12 mouse cellular contexts compared by ENCODE assay signal in the genomic region with DNA sequence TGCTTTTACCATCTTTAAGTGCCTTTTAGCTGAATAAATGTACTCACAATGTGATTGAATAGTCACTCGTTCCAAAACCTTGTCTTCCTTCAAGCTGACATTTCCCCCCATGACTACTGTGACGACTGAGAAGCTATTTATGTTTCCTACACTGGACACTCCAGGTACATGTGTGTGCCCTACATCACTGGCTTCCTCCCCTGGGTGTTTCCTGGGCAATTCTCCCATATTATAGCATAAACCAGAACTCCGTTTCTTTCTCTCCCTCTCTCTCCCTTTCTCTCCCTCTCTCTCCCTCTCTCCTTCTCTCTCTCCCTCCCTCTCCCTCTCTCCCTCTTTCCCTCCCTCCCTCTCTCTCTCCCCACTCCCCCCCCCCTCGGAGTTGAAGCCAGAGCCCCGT. TPM values are rescaled to one million over a fixed set of nuclear protein-coding genes. Genes with fewer than 3 reads are reported as not detected.
DNase-seq lines count a peak whose midpoint lies in the region; ATAC-seq and TF ChIP-seq lines count a peak whose summit lies in the region.
"Had no signal": no experiment of that assay in that cellular context is flagged by ENCODE, and none has a peak within 500 bp of the region (broad histone marks: within the 10 kb centered on the region; RNA-seq: fewer than 3 reads in every experiment).

No protein-coding gene starts in this region.

- no peaks in the 10 kb centered on the region for H3K9me3 ChIP-seq in forebrain, embryonic 12.5 days
- no peaks in the 10 kb centered on the region for H3K9me3 ChIP-seq in forebrain, embryonic 14.5 days (replicated peaks; ENCODE audit: control insufficient read depth, low read length)
- H3K9me3 ChIP-seq in kidney, embryonic 16.5 days (ENCODE audit: low read length): no peaks in the 10 kb centered on the region
- no peaks in the 10 kb centered on the region for H3K9me3 ChIP-seq in intestine, postnatal 0 days (ENCODE audit: control insufficient read depth)
- H3K9me3 ChIP-seq: midbrain, embryonic 13.5 days had no signal

- H3K27ac ChIP-seq in forebrain, embryonic 12.5 days: no peak overlapping the region
- no peak overlapping the region for H3K27ac ChIP-seq in forebrain, embryonic 14.5 days (ENCODE audit: low read depth, low read length)
- peak overlapping the region; percentile 70 for H3K27ac ChIP-seq in kidney, embryonic 16.5 days (ENCODE audit: low read length)
- H3K27ac ChIP-seq in brown adipose tissue, adult 24 weeks (replicated peaks; ENCODE audit: low read depth, low read length): peak overlapping the region; percentile 99
- H3K27ac ChIP-seq in intestine, postnatal 0 days (ENCODE audit: low read depth, low read length): peak overlapping the region; percentile 10; the same call in 1 of the 2 replicates
- H3K27ac ChIP-seq: midbrain, embryonic 13.5 days had no signal

- H3K9ac ChIP-seq in forebrain, embryonic 12.5 days: 0 out of 2 replicates have a peak overlapping the region, but pooled peaks have one; percentile 12
- no peak overlapping the region for H3K9ac ChIP-seq in forebrain, embryonic 14.5 days (ENCODE audit: low read length)
- peak overlapping the region; percentile 25; the same call in 1 of the 2 replicates for H3K9ac ChIP-seq in kidney, embryonic 16.5 days (replicated peaks; ENCODE audit: low read length)
- H3K9ac ChIP-seq in intestine, postnatal 0 days (ENCODE audit: low read depth, low read length): no peak overlapping the region
- H3K9ac ChIP-seq: midbrain, embryonic 13.5 days had no signal

- ATAC-seq in forebrain, embryonic 12.5 days (ENCODE audit: low FRiP score): no peak
- ATAC-seq in forebrain, embryonic 14.5 days: no peak
- no peak for ATAC-seq in kidney, embryonic 16.5 days (ENCODE audit: low FRiP score, low TSS enrichment)
- ATAC-seq in intestine, postnatal 0 days: no peak

- no peak overlapping the region for H3K4me3 ChIP-seq in forebrain, embryonic 12.5 days (replicated peaks)
- H3K4me3 ChIP-seq in forebrain, embryonic 14.5 days (ENCODE audit: low read depth, low read length): no peak overlapping the region
- H3K4me3 ChIP-seq in kidney, embryonic 16.5 days (ENCODE audit: low read length): no peak overlapping the region
- no peak overlapping the region for H3K4me3 ChIP-seq in brown adipose tissue, adult 24 weeks (ENCODE audit: insufficient read depth, low read depth, low read length)
- H3K4me3 ChIP-seq in intestine, postnatal 0 days (ENCODE audit: low read depth, low read length): no peak overlapping the region
- H3K4me3 ChIP-seq: midbrain, embryonic 13.5 days had no signal

- no peak overlapping the region for H3K4me2 ChIP-seq in forebrain, embryonic 12.5 days
- no peak overlapping the region for H3K4me2 ChIP-seq in forebrain, embryonic 14.5 days (ENCODE audit: low read length)
- no peak overlapping the region for H3K4me2 ChIP-seq in kidney, embryonic 16.5 days (replicated peaks; ENCODE audit: low read depth, low read length)
- no peak overlapping the region for H3K4me2 ChIP-seq in intestine, postnatal 0 days (replicated peaks; ENCODE audit: low read depth)
- H3K4me2 ChIP-seq: midbrain, embryonic 13.5 days had no signal

- peaks cover 3% of the 10 kb centered on the region; the same call in 1 of the 2 replicates for H3K27me3 ChIP-seq in forebrain, embryonic 12.5 days
- no peaks in the 10 kb centered on the region for H3K27me3 ChIP-seq in forebrain, embryonic 14.5 days (replicated peaks; ENCODE audit: control insufficient read depth, insufficient read depth, low read length)
- H3K27me3 ChIP-seq in kidney, embryonic 16.5 days (ENCODE audit: insufficient read depth, low read length): no peaks in the 10 kb centered on the region
- no peaks in the 10 kb centered on the region for H3K27me3 ChIP-seq in intestine, postnatal 0 days (replicated peaks; ENCODE audit: control insufficient read depth, insufficient read depth, low read length)
- H3K27me3 ChIP-seq: midbrain, embryonic 13.5 days had no signal

- peaks cover 25% of the 10 kb centered on the region for H3K4me1 ChIP-seq in forebrain, embryonic 12.5 days
- H3K4me1 ChIP-seq in forebrain, embryonic 14.5 days (ENCODE audit: control insufficient read depth, insufficient read depth, low read length): peaks cover 12% of the 10 kb centered on the region
- peaks cover 19% of the 10 kb centered on the region for H3K4me1 ChIP-seq in kidney, embryonic 16.5 days (ENCODE audit: insufficient read depth, low read length)
- H3K4me1 ChIP-seq in brown adipose tissue, adult 24 weeks (ENCODE audit: control insufficient read depth, insufficient read depth, insufficient read length, low read length): peaks cover 38% of the 10 kb centered on the region
- no peaks in the 10 kb centered on the region for H3K4me1 ChIP-seq in intestine, postnatal 0 days (replicated peaks; ENCODE audit: control insufficient read depth, insufficient read depth, low read length)

- WGBS in forebrain, embryonic 12.5 days: 33% methylated on average over 5 of the region's 5 CpGs
- 30% methylated on average over 5 of the region's 5 CpGs for WGBS in forebrain, embryonic 14.5 days
- WGBS in kidney, embryonic 16.5 days: 20% methylated on average over 5 of the region's 5 CpGs
- 29% methylated on average over 5 of the region's 5 CpGs for WGBS in intestine, postnatal 0 days

- H3K36me3 ChIP-seq in forebrain, embryonic 12.5 days (replicated peaks): no peaks in the 10 kb centered on the region
- no peaks in the 10 kb centered on the region for H3K36me3 ChIP-seq in forebrain, embryonic 14.5 days (ENCODE audit: control insufficient read depth, insufficient read depth, low read length)
- H3K36me3 ChIP-seq in kidney, embryonic 16.5 days (ENCODE audit: insufficient read depth, low read length): no peaks in the 10 kb centered on the region
- H3K36me3 ChIP-seq in intestine, postnatal 0 days (ENCODE audit: control insufficient read depth, insufficient read depth): no peaks in the 10 kb centered on the region
- H3K36me3 ChIP-seq: midbrain, embryonic 13.5 days had no signal

- no peak for TF ChIP-seq CTCF in intestine, postnatal 0 days (IDR thresholded peaks at IDR 0.05; ENCODE audit: low read depth)

- DNase-seq in forebrain, embryonic 14.5 days (ENCODE audit: low spot score): no peak
- DNase-seq in kidney, postnatal 4 days: no peak
- DNase-seq in urinary bladder, postnatal 14 days (ENCODE audit: low spot score): no peak
- DNase-seq in adrenal gland, adult 18-20 months (ENCODE audit: low spot score in 2 of 2): no peak
- DNase-seq: cerebellum, adult 9-11 months had no signal

RNA-seq across cellular contexts. Expression of gene Egfl7, which starts 6.0 kb away (rescaled TPM):
- 47.9 and 54.9 TPM in 2 replicates for polyA plus RNA-seq in forebrain, embryonic 12.5 days (2016; fragmentation: Nextera tagmentation; extraction: Ambion mirVana)
- 52.5 and 52.8 TPM in 2 replicates for polyA plus RNA-seq in forebrain, embryonic 14.5 days (2014; fragmentation: Nextera tagmentation; extraction: Ambion mirVana)
- 257 and 266 TPM in 2 replicates for polyA plus RNA-seq in kidney, embryonic 16.5 days (2015; fragmentation: Nextera tagmentation; extraction: Ambion mirVana)
- polyA plus RNA-seq in brown adipose tissue, adult 24 weeks (2012; ENCODE audit: insufficient read depth, insufficient read length, missing spikeins): 75.5 and 80.4 TPM in 2 replicates
- polyA plus RNA-seq in intestine, postnatal 0 days (2015; fragmentation: Nextera tagmentation; extraction: Ambion mirVana): 54.4 and 65.2 TPM in 2 replicates
- 100 to 1,000 TPM in 1 of 2 experiments, 10 to 100 TPM in 1; 97.9 to 102 TPM for total RNA-seq in adrenal gland, adult 18-20 months (2021)

RNA-seq across cellular contexts. Expression of gene Gm20532, which starts 12.6 kb away (rescaled TPM):
- polyA plus RNA-seq in forebrain, embryonic 12.5 days (2016; fragmentation: Nextera tagmentation; extraction: Ambion mirVana): not detected in 2 replicates
- not detected in 2 replicates for polyA plus RNA-seq in forebrain, embryonic 14.5 days (2014; fragmentation: Nextera tagmentation; extraction: Ambion mirVana)
- not detected in 2 replicates for polyA plus RNA-seq in kidney, embryonic 16.5 days (2015; fragmentation: Nextera tagmentation; extraction: Ambion mirVana)
- polyA plus RNA-seq in brown adipose tissue, adult 24 weeks (2012; ENCODE audit: insufficient read depth, insufficient read length, missing spikeins): not detected in 2 replicates
- not detected in 2 replicates for polyA plus RNA-seq in intestine, postnatal 0 days (2015; fragmentation: Nextera tagmentation; extraction: Ambion mirVana)
- total RNA-seq in adrenal gland, adult 18-20 months (2021): not detected
- total RNA-seq: adrenal gland, postnatal 14 days; left cerebral cortex, postnatal 4 days had no signal
- polyA plus RNA-seq: midbrain, embryonic 13.5 days had no signal

RNA-seq across cellular contexts. Expression of gene Agpat2, which starts 30.4 kb away (rescaled TPM):
- polyA plus RNA-seq in forebrain, embryonic 12.5 days (2016; fragmentation: Nextera tagmentation; extraction: Ambion mirVana): 5.4 and 6.7 TPM in 2 replicates
- 4.0 TPM in 2 replicates for polyA plus RNA-seq in forebrain, embryonic 14.5 days (2014; fragmentation: Nextera tagmentation; extraction: Ambion mirVana)
- 53.0 and 57.0 TPM in 2 replicates for polyA plus RNA-seq in kidney, embryonic 16.5 days (2015; fragmentation: Nextera tagmentation; extraction: Ambion mirVana)
- 2,029 and 2,407 TPM in 2 replicates for polyA plus RNA-seq in brown adipose tissue, adult 24 weeks (2012; ENCODE audit: insufficient read depth, insufficient read length, missing spikeins)
- polyA plus RNA-seq in intestine, postnatal 0 days (2015; fragmentation: Nextera tagmentation; extraction: Ambion mirVana): 124 and 128 TPM in 2 replicates
- 100 to 1,000 TPM; 431 to 896 TPM for total RNA-seq in adrenal gland, adult 18-20 months (2021)

RNA-seq across cellular contexts. Expression of gene Fam69b, which starts 54.5 kb away (rescaled TPM):
- polyA plus RNA-seq in forebrain, embryonic 12.5 days (2016; fragmentation: Nextera tagmentation; extraction: Ambion mirVana): 67.1 and 67.2 TPM in 2 replicates
- 97.4 and 101 TPM in 2 replicates for polyA plus RNA-seq in forebrain, embryonic 14.5 days (2014; fragmentation: Nextera tagmentation; extraction: Ambion mirVana)
- 39.3 and 40.3 TPM in 2 replicates for polyA plus RNA-seq in kidney, embryonic 16.5 days (2015; fragmentation: Nextera tagmentation; extraction: Ambion mirVana)
- 24.4 and 49.4 TPM in 2 replicates for polyA plus RNA-seq in brown adipose tissue, adult 24 weeks (2012; ENCODE audit: insufficient read depth, insufficient read length, missing spikeins)
- polyA plus RNA-seq in intestine, postnatal 0 days (2015; fragmentation: Nextera tagmentation; extraction: Ambion mirVana): 6.8 and 6.9 TPM in 2 replicates
- total RNA-seq in adrenal gland, adult 18-20 months (2021): 10 to 100 TPM in 1 of 2 experiments, 1 to 10 TPM in 1; 8.6 to 13.9 TPM

RNA-seq across cellular contexts. Expression of gene Notch1, which starts 57.3 kb away (rescaled TPM):
- polyA plus RNA-seq in forebrain, embryonic 12.5 days (2016; fragmentation: Nextera tagmentation; extraction: Ambion mirVana): 49.5 and 61.8 TPM in 2 replicates
- 30.3 and 32.3 TPM in 2 replicates for polyA plus RNA-seq in forebrain, embryonic 14.5 days (2014; fragmentation: Nextera tagmentation; extraction: Ambion mirVana)
- polyA plus RNA-seq in kidney, embryonic 16.5 days (2015; fragmentation: Nextera tagmentation; extraction: Ambion mirVana): 23.7 and 27.0 TPM in 2 replicates
- 5.6 and 8.9 TPM in 2 replicates for polyA plus RNA-seq in brown adipose tissue, adult 24 weeks (2012; ENCODE audit: insufficient read depth, insufficient read length, missing spikeins)
- polyA plus RNA-seq in intestine, postnatal 0 days (2015; fragmentation: Nextera tagmentation; extraction: Ambion mirVana): 3.6 and 3.7 TPM in 2 replicates
- total RNA-seq in adrenal gland, adult 18-20 months (2021): 10 to 100 TPM; 21.5 to 22.0 TPM

Comparison
In these comparisons a context has a peak if more than half of its experiments do, and no peak if none do; other contexts are left out.
1. H3K9ac ChIP-seq: peak in forebrain, embryonic 12.5 days (single experiment) and kidney, embryonic 16.5 days (single experiment); none in forebrain, embryonic 14.5 days (single experiment) and intestine, postnatal 0 days (single experiment).
2. H3K27ac ChIP-seq: peak in kidney, embryonic 16.5 days (single experiment), brown adipose tissue, adult 24 weeks (single experiment) and intestine, postnatal 0 days (single experiment); none in forebrain, embryonic 12.5 days (single experiment) and forebrain, embryonic 14.5 days (single experiment).
3. RNA of gene Agpat2, which starts 30.4 kb away (polyA plus RNA-seq): 2,029 to 2,407 TPM in brown adipose tissue, adult 24 weeks; 124 to 128 TPM in intestine, postnatal 0 days, 53.0 to 57.0 TPM in kidney, embryonic 16.5 days, 5.4 to 6.7 TPM in forebrain, embryonic 12.5 days and 4.0 TPM in forebrain, embryonic 14.5 days; every median in the first group is over 10 times any median in the second.